Mouse (Mus musculus) intestine, postnatal 0 days (tissue): Measurements from ENCODE around the gene Srebf2. TPM values are rescaled to one million over a fixed set of nuclear protein-coding genes. Genes with fewer than 3 reads are reported as not detected.

Experiments used
- ATAC-seq: fragments of 200-750 bp; cut with Nextera tagmentation; 2 replicates; pipeline ENCODE4 v1.8.0; 2017; ENCODE audit warnings: mild to moderate bottlenecking, moderate TSS enrichment, moderate library complexity
- H3K27ac ChIP-seq: fragments of 300-500 bp; sonication (generic); 2 replicates; pipeline ENCODE4 v1.5.1; 2014; ENCODE audit warnings: mild to moderate bottlenecking, low read depth, low read length, moderate library complexity
- H3K27me3 ChIP-seq: fragments of 300-500 bp; sonication (generic); replicated peaks from 2 replicates; pipeline ENCODE4 v1.6.1; 2014; ENCODE audit warnings: low read length, mixed read lengths; ENCODE audit not compliant: control insufficient read depth, insufficient read depth
- H3K36me3 ChIP-seq: fragments of 300-500 bp; sonication (generic); 2 replicates; pipeline ENCODE4 v1.6.1; 2014; ENCODE audit warnings: mild to moderate bottlenecking, moderate library complexity; ENCODE audit not compliant: control insufficient read depth, insufficient read depth
- H3K4me1 ChIP-seq: fragments of 300-500 bp; sonication (generic); replicated peaks from 2 replicates; pipeline ENCODE4 v1.6.1; 2014; ENCODE audit warnings: antibody characterized with exemption, low read length, mixed read lengths; ENCODE audit not compliant: control insufficient read depth, insufficient read depth
- H3K4me2 ChIP-seq: fragments of 300-500 bp; sonication (generic); replicated peaks from 2 replicates; pipeline ENCODE4 v1.6.1; 2014; ENCODE audit warnings: low read depth, mild to moderate bottlenecking, moderate library complexity
- H3K4me3 ChIP-seq: fragments of 300-500 bp; sonication (generic); 2 replicates; pipeline ENCODE4 v1.5.1; 2014; ENCODE audit warnings: low read depth, low read length
- H3K9ac ChIP-seq: fragments of 300-500 bp; sonication (generic); 2 replicates; pipeline ENCODE4 v1.6.1; 2014; ENCODE audit warnings: mild to moderate bottlenecking, low read depth, low read length
- H3K9me3 ChIP-seq: fragments of 300-500 bp; sonication (generic); 2 replicates; pipeline ENCODE4 v1.6.1; 2016; ENCODE audit warnings: mixed run types; ENCODE audit not compliant: control insufficient read depth
- CTCF ChIP-seq: sonication (generic); IDR thresholded peaks from 2 replicates; pipeline ENCODE4 v1.5.1; 2016; ENCODE audit warnings: low read depth, mild to moderate bottlenecking, control low read depth, antibody characterized with exemption, moderate library complexity
- WGBS: fragments of 180-500 bp; shearing (Covaris S2); extraction: QIAGEN DNeasy Blood & Tissue Kit; methylation state at CpG from one replicate; pipeline ENCODE4 v1.1.7; 2014; 5-methylcytosine and 5-hydroxymethylcytosine counted together
- polyA plus RNA-seq: library from polyadenylated mRNA; unstranded; fragments of >200 nt; fragmentation: Nextera tagmentation; extraction: Ambion mirVana; gene quantifications from 2 replicates; pipeline ENCODE4 v1.2.1, GENCODE M21; 2015

Gene Srebf2
- polyA plus RNA-seq, 1 experiment from 2014 or later = 68.7 TPM

DNA sequence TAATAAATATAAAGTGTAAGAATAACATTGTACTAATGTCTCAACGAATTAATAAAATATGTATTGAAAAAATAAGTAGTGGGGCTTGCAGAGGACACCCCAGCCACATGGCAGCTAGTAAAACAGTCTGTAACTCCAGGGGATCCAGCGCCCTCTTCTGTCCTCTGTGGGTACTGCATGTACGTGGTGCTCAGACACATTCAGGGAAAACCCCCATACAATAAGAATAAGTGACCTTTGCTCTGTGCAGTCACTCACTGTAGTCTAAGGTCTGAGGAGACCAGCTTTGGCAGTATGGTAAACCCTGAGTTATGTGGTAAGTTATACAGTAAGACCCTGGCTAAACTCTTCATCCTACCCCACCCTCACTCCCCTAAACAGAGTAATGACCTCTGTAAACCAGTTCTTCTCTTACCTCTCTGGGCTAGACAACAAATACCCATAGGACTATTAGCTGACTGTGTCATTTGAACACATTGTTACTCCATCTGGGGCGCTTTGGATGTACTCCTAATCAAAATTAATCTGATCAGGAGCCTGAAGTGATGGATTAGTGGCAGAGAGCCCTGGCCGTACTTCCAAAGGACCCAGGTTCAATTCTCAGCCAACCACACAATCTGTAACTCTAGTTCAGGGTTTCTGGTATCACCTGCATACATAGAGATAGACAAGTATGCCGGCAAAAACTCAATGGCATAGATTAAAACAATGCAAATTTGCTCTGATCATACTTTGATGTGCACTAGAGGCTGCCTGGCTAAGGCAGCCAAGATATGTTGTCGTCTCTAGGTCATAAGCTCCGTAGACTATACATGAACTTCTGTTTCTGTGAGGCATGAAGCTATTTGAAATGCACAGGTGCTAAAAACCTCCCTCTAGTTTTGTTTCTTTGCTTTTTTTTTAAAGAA is 18.6 kb downstream of the Srebf2 start:
- H3K4me2 ChIP-seq = peak overlapping the region; percentile 55; the same call in 1 of the 2 replicates
- 35% methylated on average over 8 of the region's 8 CpGs for WGBS
- peaks cover 8% of the 10 kb centered on the region; the same call in 1 of the 2 replicates for H3K36me3 ChIP-seq
- ATAC-seq = peak; percentile 82
- peak overlapping the region; percentile 87 for H3K27ac ChIP-seq
- peaks cover 16% of the 10 kb centered on the region; the same call in 1 of the 2 replicates for H3K4me1 ChIP-seq
- H3K27me3 ChIP-seq = no peaks in the 10 kb centered on the region
- no peak overlapping the region for H3K4me3 ChIP-seq
- no peaks in the 10 kb centered on the region for H3K9me3 ChIP-seq
- peak; percentile 92 for TF ChIP-seq CTCF
- H3K9ac ChIP-seq = no peak overlapping the region

DNA sequence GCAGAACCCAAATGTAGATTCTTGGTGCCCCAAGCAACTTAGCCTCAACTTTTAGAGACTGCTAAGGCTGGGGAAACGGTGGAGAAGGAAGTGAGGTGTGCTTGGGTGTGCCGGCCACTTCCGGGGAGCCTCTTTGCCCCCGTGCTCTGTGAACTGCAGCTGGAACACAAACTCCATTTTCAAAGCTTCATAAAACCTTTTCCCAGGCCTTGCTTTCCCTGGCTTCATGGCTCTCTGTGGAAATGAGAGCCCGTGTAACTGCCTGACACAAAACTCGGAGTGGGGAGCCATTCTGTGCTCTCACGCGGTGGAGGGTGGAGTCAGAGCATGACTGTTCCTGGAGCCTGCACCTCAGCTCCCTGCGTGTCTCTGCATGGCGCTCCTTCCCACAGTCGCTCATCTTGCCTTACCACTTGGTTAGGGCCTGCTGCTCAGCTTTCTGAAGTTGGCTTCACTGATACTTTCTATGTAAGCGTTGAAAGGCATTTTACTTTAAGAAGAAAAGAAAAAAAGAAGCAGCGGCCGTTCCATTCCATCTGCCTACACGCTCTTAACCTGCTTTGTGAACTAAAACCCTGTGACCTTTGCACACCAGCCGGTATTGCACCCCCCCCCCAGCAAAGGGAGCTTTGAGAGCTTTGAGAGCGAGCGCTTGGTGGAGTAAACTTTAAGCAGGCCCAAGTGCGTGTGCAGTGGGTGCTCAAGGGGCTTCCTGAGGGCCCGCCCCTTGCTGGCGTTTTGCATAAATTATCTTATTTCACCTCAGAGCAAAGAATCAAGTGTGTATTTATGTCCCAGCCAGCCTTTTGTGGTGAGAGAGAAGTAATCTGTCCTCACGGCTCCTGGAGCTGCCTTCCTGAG is 19.5 kb downstream of the Srebf2 start:
- Histone ChIP-seq H3K9me3 (no peaks in the 10 kb centered on the region), H3K4me2 (peak overlapping the region; percentile 55), H3K27ac (peak overlapping the region; percentile 87), H3K27me3 (no peaks in the 10 kb centered on the region), H3K9ac (peak overlapping the region; percentile 45; the same call in 1 of the 2 replicates), H3K4me3 (peak overlapping the region; percentile 21; the same call in 1 of the 2 replicates), H3K4me1 (0 out of 2 replicates have a peak, but pooled peaks cover 14% of the 10 kb centered on the region), H3K36me3 (peaks cover 16% of the 10 kb centered on the region)
- ATAC-seq = 0 out of 2 replicates have a peak, but pooled peaks have one; percentile 8
- 31% methylated on average over 22 of the region's 22 CpGs for WGBS
- no peak for TF ChIP-seq CTCF

DNA sequence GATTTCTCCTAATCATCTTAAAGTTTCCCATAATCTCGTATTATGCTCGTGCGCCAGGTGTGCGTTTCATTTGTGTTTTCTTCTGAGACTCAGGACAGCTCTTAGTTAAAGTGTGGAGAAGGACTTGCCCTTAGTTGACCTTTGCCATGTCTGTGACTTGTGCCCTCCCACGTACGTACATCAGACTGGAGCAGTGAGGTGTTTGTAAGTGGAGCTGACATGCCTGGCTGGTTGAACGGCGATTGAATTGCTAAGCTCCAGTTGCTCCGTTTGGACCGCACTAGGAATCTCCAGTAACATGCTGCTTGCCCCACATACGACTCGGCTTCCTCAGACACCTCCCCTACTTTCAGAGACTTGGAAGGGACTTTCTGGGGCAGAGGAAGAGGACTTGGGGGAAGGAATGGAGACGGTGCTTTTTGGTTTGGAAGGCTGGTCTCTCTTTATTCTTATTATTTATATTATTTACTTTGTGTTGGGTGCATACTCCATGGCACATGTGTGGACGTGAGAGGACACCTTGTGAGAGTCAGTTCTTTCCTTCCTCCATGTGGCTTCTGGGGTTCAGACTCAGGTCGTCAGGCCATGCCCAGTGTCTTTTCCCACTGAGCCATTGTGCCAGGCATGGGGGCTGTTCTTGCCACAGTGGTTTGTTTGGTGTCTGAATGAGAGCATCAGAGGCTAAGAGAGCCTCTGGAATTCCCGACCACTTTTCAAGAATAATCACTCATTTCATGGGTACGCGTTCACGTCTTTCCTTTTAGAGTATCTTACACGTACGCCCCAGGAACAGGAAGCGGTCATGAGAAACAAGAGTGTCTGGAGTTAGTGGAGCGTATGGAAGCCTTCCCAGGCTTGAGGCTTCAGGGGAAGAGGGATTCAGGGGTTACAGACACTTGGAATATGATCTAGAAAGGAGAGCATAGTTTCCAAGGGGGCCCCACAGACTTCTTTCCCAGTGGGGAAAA is 20.5 kb downstream of the Srebf2 start:
- WGBS = 54% methylated on average over 23 of the region's 23 CpGs
- Histone ChIP-seq H3K4me2 (peak overlapping the region; percentile 55), H3K27ac (peak overlapping the region; percentile 87), H3K27me3 (no peaks in the 10 kb centered on the region), H3K4me3 (no peak overlapping the region), H3K4me1 (0 out of 2 replicates have a peak, but pooled peaks cover 9% of the 10 kb centered on the region), H3K36me3 (peaks cover 21% of the 10 kb centered on the region), H3K9me3 (no peaks in the 10 kb centered on the region), H3K9ac (no peak overlapping the region)
- no peak for ATAC-seq
- no peak for TF ChIP-seq CTCF

DNA sequence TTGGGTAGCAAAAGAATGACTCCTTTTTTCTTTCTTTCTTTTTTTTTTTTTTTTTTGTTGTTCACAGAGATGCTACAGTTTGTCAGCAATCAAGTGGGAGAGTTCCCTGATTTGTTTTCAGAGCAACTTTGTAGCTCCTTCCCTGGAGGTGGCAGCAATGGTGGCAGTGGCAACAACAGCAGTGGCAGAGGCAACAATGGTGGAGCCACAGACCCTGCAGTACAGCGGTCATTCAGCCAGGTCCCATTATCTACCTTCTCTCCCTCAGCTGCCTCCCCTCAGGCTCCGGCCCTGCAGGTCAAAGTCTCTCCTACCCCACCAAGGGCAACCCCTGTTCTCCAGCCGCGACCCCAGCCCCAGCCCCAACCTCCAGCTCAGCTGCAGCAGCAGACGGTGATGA is 22.7 kb downstream of the Srebf2 start:
- Histone ChIP-seq H3K27me3 (no peaks in the 10 kb centered on the region), H3K9ac (no peak overlapping the region), H3K4me1 (0 out of 2 replicates have a peak, but pooled peaks cover 9% of the 10 kb centered on the region), H3K9me3 (no peaks in the 10 kb centered on the region), H3K36me3 (peaks cover 41% of the 10 kb centered on the region), H3K4me3 (no peak overlapping the region), H3K27ac (peak overlapping the region; percentile 41; the same call in 1 of the 2 replicates), H3K4me2 (no peak overlapping the region)
- 69% methylated on average over 5 of the region's 5 CpGs for WGBS
- ATAC-seq = no peak
- no peak for TF ChIP-seq CTCF
